9 mouse cellular contexts compared by ENCODE assay signal in genomic region chr11:77215483-77215882, GRCm38 (mm10). TPM values are rescaled to one million over a fixed set of nuclear protein-coding genes. Genes with fewer than 3 reads are reported as not detected.
DNase-seq lines count a peak whose midpoint lies in the region; ATAC-seq and TF ChIP-seq lines count a peak whose summit lies in the region.
"Had no signal": no experiment of that assay in that cellular context is flagged by ENCODE, and none has a peak within 500 bp of the region (broad histone marks: within the 10 kb centered on the region; RNA-seq: fewer than 3 reads in every experiment).

No protein-coding gene starts in this region.

- peak overlapping the region; percentile 91 for H3K27ac ChIP-seq in gastrocnemius, adult 2 months
- peak overlapping the region; percentile 89 for H3K27ac ChIP-seq in limb, embryonic 15.5 days
- peak overlapping the region; percentile 93 for H3K27ac ChIP-seq in stomach, embryonic 15.5 days

- DNase-seq in gastrocnemius, adult 2 months: no peak
- no peak for DNase-seq in gastrocnemius, postnatal 25 days
- DNase-seq in CD4-positive, CD25-positive, alpha-beta regulatory T cell, adult 2 months (ENCODE audit: low read depth, low spot score): peak; percentile 41
- no peak for DNase-seq in urinary bladder, adult 2 months (ENCODE audit: low spot score)
- no peak for DNase-seq in right cerebral cortex, adult 2 months (ENCODE audit: low spot score in 2 of 2)

- WGBS in limb, embryonic 15.5 days: under 1% methylated on average over 11 of the region's 11 CpGs
- 2% methylated on average over 11 of the region's 11 CpGs for WGBS in stomach, embryonic 15.5 days

- peak overlapping the region; percentile 83 for H3K4me2 ChIP-seq in limb, embryonic 15.5 days
- peak overlapping the region; percentile 92 for H3K4me2 ChIP-seq in stomach, embryonic 15.5 days

- peak overlapping the region; percentile 83 for H3K4me3 ChIP-seq in gastrocnemius, adult 2 months
- H3K4me3 ChIP-seq in limb, embryonic 15.5 days: peak overlapping the region; percentile 83
- H3K4me3 ChIP-seq in stomach, embryonic 15.5 days (replicated peaks): peak overlapping the region; percentile 89

- intact Hi-C loops in gastrocnemius, adult 2 months (cut with DNase I): loop anchor here (5.0 kb wide), 1 partner anchor 232 kb away; no protein-coding TSS in a partner anchor

- no peaks in the 10 kb centered on the region for H3K36me3 ChIP-seq in limb, embryonic 15.5 days
- no peaks in the 10 kb centered on the region for H3K36me3 ChIP-seq in stomach, embryonic 15.5 days

- peak; percentile 26; the same call in 1 of the 2 replicates for ATAC-seq in erythroblast, adult 5-6 weeks (replicated peaks; ENCODE audit: low FRiP score, poor library complexity, severe bottlenecking)
- ATAC-seq in limb, embryonic 15.5 days (ENCODE audit: insufficient number of reproducible peaks, low FRiP score, low TSS enrichment, low read depth): peak; percentile 38; the same call in 1 of the 2 replicates
- ATAC-seq in stomach, embryonic 15.5 days (ENCODE audit: insufficient read depth, low FRiP score, low read depth): peak; percentile 9; the same call in 1 of the 2 replicates

- peak overlapping the region; percentile 66 for H3K9ac ChIP-seq in limb, embryonic 15.5 days
- peak overlapping the region; percentile 83 for H3K9ac ChIP-seq in stomach, embryonic 15.5 days

- no peaks in the 10 kb centered on the region for H3K27me3 ChIP-seq in limb, embryonic 15.5 days
- no peaks in the 10 kb centered on the region for H3K27me3 ChIP-seq in stomach, embryonic 15.5 days (replicated peaks)
- H3K27me3 ChIP-seq: Patski had no signal

- H3K9me3 ChIP-seq in limb, embryonic 15.5 days: no peaks in the 10 kb centered on the region
- no peaks in the 10 kb centered on the region for H3K9me3 ChIP-seq in stomach, embryonic 15.5 days

- TF ChIP-seq CTCF in gastrocnemius, adult 2 months (IDR thresholded peaks at IDR 0.05): no peak

- peaks cover 4% of the 10 kb centered on the region for H3K4me1 ChIP-seq in limb, embryonic 15.5 days
- H3K4me1 ChIP-seq in stomach, embryonic 15.5 days: 0 out of 2 replicates have a peak, but pooled peaks cover 3% of the 10 kb centered on the region

RNA-seq across cellular contexts. Expression of gene Ssh2, which starts 0.6 kb away (rescaled TPM):
- 10 to 100 TPM; 40.3 to 55.3 TPM for total RNA-seq in gastrocnemius, adult 2 months (2021)
- total RNA-seq in gastrocnemius, postnatal 25 days (2021): 10 to 100 TPM; 35.3 to 44.3 TPM
- total RNA-seq in erythroblast, adult 5-6 weeks (2015; ENCODE audit: low replicate concordance): 10.8 and 16.7 TPM in 2 replicates
- total RNA-seq in erythroblast, adult 5-6 weeks (2017; ENCODE audit: low replicate concordance): 10.9 and 20.6 TPM in 2 replicates
- 7.6 and 7.9 TPM in 2 replicates for polyA plus RNA-seq in limb, embryonic 15.5 days (2015; fragmentation: Nextera tagmentation; extraction: Ambion mirVana)
- polyA plus RNA-seq in stomach, embryonic 15.5 days (2015; fragmentation: Nextera tagmentation; extraction: Ambion mirVana): 6.9 and 7.3 TPM in 2 replicates
- 11.7 and 12.2 TPM in 2 replicates for polyA plus RNA-seq in urinary bladder, adult 2 months (2012; rRNA removed)

RNA-seq across cellular contexts. Expression of gene Efcab5, which starts 26.7 kb away (rescaled TPM):
- under 1 TPM; 0.18 to 0.20 TPM for total RNA-seq in gastrocnemius, adult 2 months (2021)
- total RNA-seq in gastrocnemius, postnatal 25 days (2021): under 1 TPM; 0.10 to 0.13 TPM
- total RNA-seq in erythroblast, adult 5-6 weeks (2015; ENCODE audit: low replicate concordance): not detected in 2 replicates
- total RNA-seq in erythroblast, adult 5-6 weeks (2017; ENCODE audit: low replicate concordance): 1.3 and 1.8 TPM in 2 replicates
- 0.53 and 0.86 TPM in 2 replicates for polyA plus RNA-seq in limb, embryonic 15.5 days (2015; fragmentation: Nextera tagmentation; extraction: Ambion mirVana)
- 0.23 and 0.31 TPM in 2 replicates for polyA plus RNA-seq in stomach, embryonic 15.5 days (2015; fragmentation: Nextera tagmentation; extraction: Ambion mirVana)
- polyA plus RNA-seq in urinary bladder, adult 2 months (2012; rRNA removed): 0.19 and 0.21 TPM in 2 replicates
